Mouse (Mus musculus): ENCODE measurements around the gene Adamts18. TPM values are rescaled to one million over a fixed set of nuclear protein-coding genes. Genes with fewer than 3 reads are reported as not detected.
A peak's percentile ranks its signal among the peaks of the same experiment; 100 is the strongest.

Gene Adamts18
- 0.45 and 0.48 TPM in 2 replicates for polyA plus RNA-seq (2015; fragmentation: Nextera tagmentation; extraction: Ambion mirVana)

GRCm38 (mm10) chr8:113848653-113849135, at the start of gene Adamts18:
TSS of gene Adamts18 (minus strand) at chr8:113848738.
- peak within 1 kb of the TSS; percentile 18 for H3K9ac ChIP-seq
- H3K9me3 ChIP-seq = no peaks in the 10 kb centered on the region
- H3K4me1 ChIP-seq (replicated peaks) = peaks cover 7% of the 10 kb centered on the region
- H3K36me3 ChIP-seq = no peaks in the 10 kb centered on the region
- ATAC-seq = peak; percentile 86
- H3K4me2 ChIP-seq (replicated peaks) = peak within 1 kb of the TSS; percentile 90
- H3K27ac ChIP-seq = no peak within 1 kb of the TSS
- H3K27me3 ChIP-seq (replicated peaks) = peaks cover 30% of the 10 kb centered on the region
- under 1% methylated on average over 32 of the region's 32 CpGs for WGBS
- peak within 1 kb of the TSS; percentile 38 for H3K4me3 ChIP-seq (replicated peaks)

- H3K36me3 ChIP-seq = no peaks in the 10 kb centered on the region
- no peaks in the 10 kb centered on the region for H3K27me3 ChIP-seq (replicated peaks)
- no peak overlapping the region for H3K4me2 ChIP-seq (replicated peaks)
- no peak for ATAC-seq
- no peak overlapping the region for H3K27ac ChIP-seq
- no peaks in the 10 kb centered on the region for H3K4me1 ChIP-seq (replicated peaks)
- no peaks in the 10 kb centered on the region for H3K9me3 ChIP-seq
- no peak overlapping the region for H3K4me3 ChIP-seq (replicated peaks)
- 91% methylated on average over 1 of the region's 1 CpGs for WGBS
- H3K9ac ChIP-seq = no peak overlapping the region
Measured at GRCm38 (mm10) chr8:113896446-113896845, 47.9 kb upstream of the Adamts18 start.

GRCm38 (mm10) chr8:113891376-113891775, 42.8 kb upstream of the Adamts18 start:
- WGBS = 50% methylated on average over 3 of the region's 3 CpGs
- Histone ChIP-seq H3K36me3 (no peaks in the 10 kb centered on the region), H3K9me3 (no peaks in the 10 kb centered on the region), H3K4me2 (replicated peaks) (no peak overlapping the region), H3K27me3 (replicated peaks) (no peaks in the 10 kb centered on the region), H3K9ac (no peak overlapping the region), H3K27ac (no peak overlapping the region), H3K4me1 (replicated peaks) (no peaks in the 10 kb centered on the region), H3K4me3 (replicated peaks) (no peak overlapping the region)
- no peak for ATAC-seq

GRCm38 (mm10) chr8:113886509-113886908, 38.0 kb upstream of the Adamts18 start:
- ATAC-seq = no peak

GRCm38 (mm10) chr8:113885101-113885500, 36.6 kb upstream of the Adamts18 start:
- H3K9me3 ChIP-seq = no peaks in the 10 kb centered on the region
- no peak for ATAC-seq
- no peaks in the 10 kb centered on the region for H3K27me3 ChIP-seq (replicated peaks)
- H3K4me2 ChIP-seq (replicated peaks) = no peak overlapping the region
- no peak overlapping the region for H3K4me3 ChIP-seq (replicated peaks)
- H3K36me3 ChIP-seq = no peaks in the 10 kb centered on the region
- H3K9ac ChIP-seq = no peak overlapping the region
- H3K4me1 ChIP-seq (replicated peaks) = no peaks in the 10 kb centered on the region
- WGBS = 55% methylated on average over 2 of the region's 2 CpGs
- H3K27ac ChIP-seq = no peak overlapping the region

More at GRCm38 (mm10) chr8:113886509-113886908, 38.0 kb upstream of the Adamts18 start:
- Histone ChIP-seq H3K9ac (no peak overlapping the region), H3K27me3 (replicated peaks) (no peaks in the 10 kb centered on the region), H3K4me2 (replicated peaks) (no peak overlapping the region), H3K4me3 (replicated peaks) (no peak overlapping the region), H3K27ac (no peak overlapping the region), H3K9me3 (no peaks in the 10 kb centered on the region), H3K36me3 (no peaks in the 10 kb centered on the region), H3K4me1 (replicated peaks) (no peaks in the 10 kb centered on the region)
- WGBS = 88% methylated on average over 3 of the region's 3 CpGs

GRCm38 (mm10) chr8:113883994-113884393, 35.5 kb upstream of the Adamts18 start:
- no peak overlapping the region for H3K9ac ChIP-seq
- 47% methylated on average over 7 of the region's 7 CpGs for WGBS
- H3K27ac ChIP-seq = no peak overlapping the region
- no peak for ATAC-seq
- no peaks in the 10 kb centered on the region for H3K36me3 ChIP-seq
- H3K9me3 ChIP-seq = no peaks in the 10 kb centered on the region
- no peak overlapping the region for H3K4me3 ChIP-seq (replicated peaks)
- H3K27me3 ChIP-seq (replicated peaks) = no peaks in the 10 kb centered on the region
- H3K4me1 ChIP-seq (replicated peaks) = no peaks in the 10 kb centered on the region
- H3K4me2 ChIP-seq (replicated peaks) = no peak overlapping the region

GRCm38 (mm10) chr8:113882558-113882957, 34.0 kb upstream of the Adamts18 start:
- no peaks in the 10 kb centered on the region for H3K27me3 ChIP-seq (replicated peaks)
- 66% methylated on average over 2 of the region's 2 CpGs for WGBS
- ATAC-seq = no peak

GRCm38 (mm10) chr8:113878411-113879006, 30.0 kb upstream of the Adamts18 start:
- Histone ChIP-seq H3K4me3 (replicated peaks) (no peak overlapping the region), H3K27ac (no peak overlapping the region), H3K27me3 (replicated peaks) (no peaks in the 10 kb centered on the region), H3K36me3 (no peaks in the 10 kb centered on the region), H3K9ac (no peak overlapping the region), H3K4me2 (replicated peaks) (no peak overlapping the region), H3K9me3 (no peaks in the 10 kb centered on the region), H3K4me1 (replicated peaks) (no peaks in the 10 kb centered on the region)
- WGBS = 51% methylated on average over 3 of the region's 3 CpGs
- ATAC-seq = no peak

More at GRCm38 (mm10) chr8:113882558-113882957, 34.0 kb upstream of the Adamts18 start:
- no peak overlapping the region for H3K9ac ChIP-seq
- H3K4me3 ChIP-seq (replicated peaks) = no peak overlapping the region
- H3K4me2 ChIP-seq (replicated peaks) = no peak overlapping the region
- no peaks in the 10 kb centered on the region for H3K4me1 ChIP-seq (replicated peaks)
- no peak overlapping the region for H3K27ac ChIP-seq
- H3K36me3 ChIP-seq = no peaks in the 10 kb centered on the region
- no peaks in the 10 kb centered on the region for H3K9me3 ChIP-seq

GRCm38 (mm10) chr8:113873446-113874120, 25.0 kb upstream of the Adamts18 start:
- ATAC-seq = no peak
- no peaks in the 10 kb centered on the region for H3K27me3 ChIP-seq (replicated peaks)
- no peaks in the 10 kb centered on the region for H3K36me3 ChIP-seq
- no peak overlapping the region for H3K27ac ChIP-seq
- 74% methylated on average over 12 of the region's 12 CpGs for WGBS
- no peaks in the 10 kb centered on the region for H3K4me1 ChIP-seq (replicated peaks)
- H3K9me3 ChIP-seq = no peaks in the 10 kb centered on the region
- no peak overlapping the region for H3K4me3 ChIP-seq (replicated peaks)
- no peak overlapping the region for H3K4me2 ChIP-seq (replicated peaks)
- no peak overlapping the region for H3K9ac ChIP-seq

- Histone ChIP-seq H3K4me2 (replicated peaks) (no peak overlapping the region), H3K9me3 (no peaks in the 10 kb centered on the region), H3K36me3 (no peaks in the 10 kb centered on the region), H3K4me1 (replicated peaks) (no peaks in the 10 kb centered on the region), H3K4me3 (replicated peaks) (no peak overlapping the region), H3K27ac (no peak overlapping the region), H3K27me3 (replicated peaks) (no peaks in the 10 kb centered on the region), H3K9ac (no peak overlapping the region)
- 87% methylated on average over 6 of the region's 6 CpGs for WGBS
- no peak for ATAC-seq
Measured at GRCm38 (mm10) chr8:113872436-113872835, 23.9 kb upstream of the Adamts18 start.

- no peaks in the 10 kb centered on the region for H3K36me3 ChIP-seq
- no peaks in the 10 kb centered on the region for H3K4me1 ChIP-seq (replicated peaks)
- H3K4me3 ChIP-seq (replicated peaks) = no peak overlapping the region
- no peak overlapping the region for H3K27ac ChIP-seq
- ATAC-seq = no peak
- no peaks in the 10 kb centered on the region for H3K27me3 ChIP-seq (replicated peaks)
- 83% methylated on average over 4 of the region's 4 CpGs for WGBS
- no peaks in the 10 kb centered on the region for H3K9me3 ChIP-seq
- H3K9ac ChIP-seq = no peak overlapping the region
- no peak overlapping the region for H3K4me2 ChIP-seq (replicated peaks)
Measured at GRCm38 (mm10) chr8:113866530-113866929, 18.0 kb upstream of the Adamts18 start.

- WGBS = 78% methylated on average over 13 of the region's 13 CpGs
- H3K4me1 ChIP-seq (replicated peaks) = no peaks in the 10 kb centered on the region
- no peak overlapping the region for H3K9ac ChIP-seq
- no peaks in the 10 kb centered on the region for H3K27me3 ChIP-seq (replicated peaks)
- no peaks in the 10 kb centered on the region for H3K9me3 ChIP-seq
- no peak overlapping the region for H3K4me3 ChIP-seq (replicated peaks)
- no peak overlapping the region for H3K27ac ChIP-seq
- no peaks in the 10 kb centered on the region for H3K36me3 ChIP-seq
- no peak overlapping the region for H3K4me2 ChIP-seq (replicated peaks)
- no peak for ATAC-seq
Measured at GRCm38 (mm10) chr8:113865326-113866093, 17.0 kb upstream of the Adamts18 start.
